7 mouse cellular contexts compared by ENCODE assay signal in genomic region chr13:56072268-56072607, GRCm38 (mm10).
A peak's percentile ranks its signal among the peaks of the same experiment; 100 is the strongest.
DNase-seq lines count a peak whose midpoint lies in the region; ATAC-seq and TF ChIP-seq lines count a peak whose summit lies in the region.

No protein-coding gene starts in this region.

- H3K27me3 ChIP-seq in kidney, adult 2 months (replicated peaks; ENCODE audit: control insufficient read depth, insufficient read depth, low read length), result no peaks in the 10 kb centered on the region
- H3K27me3 ChIP-seq in kidney, embryonic 16.5 days (ENCODE audit: insufficient read depth, low read length), result no peaks in the 10 kb centered on the region; the same call in 1 of the 2 replicates
- H3K27me3 ChIP-seq in splenic B cell, adult 2 months (ENCODE audit: control insufficient read depth, insufficient read depth, low read length, poor library complexity, severe bottlenecking), result no peaks in the 10 kb centered on the region

- 36% methylated on average over 4 of the region's 4 CpGs for WGBS in kidney, adult 2 months
- 38% methylated on average over 4 of the region's 4 CpGs for WGBS in kidney, embryonic 16.5 days

- H3K27ac ChIP-seq in kidney, adult 2 months (ENCODE audit: insufficient read depth, low read depth, low read length), result no peak overlapping the region
- H3K27ac ChIP-seq in kidney, embryonic 16.5 days (ENCODE audit: low read length), result no peak overlapping the region

- no peak overlapping the region for H3K9ac ChIP-seq in kidney, embryonic 16.5 days (replicated peaks; ENCODE audit: low read length)

- no peaks in the 10 kb centered on the region for H3K4me1 ChIP-seq in kidney, adult 2 months (ENCODE audit: control insufficient read depth, insufficient read depth, low read length)
- 0 out of 2 replicates have a peak, but pooled peaks cover 3% of the 10 kb centered on the region for H3K4me1 ChIP-seq in kidney, embryonic 16.5 days (ENCODE audit: insufficient read depth, low read length)

- H3K36me3 ChIP-seq in kidney, adult 2 months (ENCODE audit: control insufficient read depth, insufficient read depth, low read length), result no peaks in the 10 kb centered on the region
- H3K36me3 ChIP-seq in kidney, embryonic 16.5 days (ENCODE audit: insufficient read depth, low read length), result peaks cover 44% of the 10 kb centered on the region
- H3K36me3 ChIP-seq in splenic B cell, adult 2 months (ENCODE audit: control insufficient read depth, insufficient read depth, low read length, poor library complexity, severe bottlenecking), result peaks cover 10% of the 10 kb centered on the region

- H3K9me3 ChIP-seq in kidney, embryonic 16.5 days (ENCODE audit: low read length), result no peaks in the 10 kb centered on the region

- DNase-seq in kidney, adult 2 months, result no peak
- peak; percentile 31 for DNase-seq in right cerebral cortex, postnatal 4 days
- DNase-seq in right cerebral cortex, postnatal 25 days, result no peak
- peak; percentile 70 for DNase-seq in embryo, embryonic 10 days (ENCODE audit: low spot score)
- DNase-seq in splenic B cell, adult 2 months (ENCODE audit: low read depth, low spot score), result peak; percentile 13
- DNase-seq in kidney, adult 11 months, result no peak

- H3K4me3 ChIP-seq in kidney, adult 2 months (ENCODE audit: insufficient read depth, low read depth, low read length), result no peak overlapping the region
- H3K4me3 ChIP-seq in kidney, embryonic 16.5 days (ENCODE audit: low read length), result no peak overlapping the region

- no peak for ATAC-seq in kidney, embryonic 16.5 days (ENCODE audit: low FRiP score, low TSS enrichment)

- H3K4me2 ChIP-seq in kidney, embryonic 16.5 days (replicated peaks; ENCODE audit: low read depth, low read length), result no peak overlapping the region

- no peak for TF ChIP-seq POLR2A in kidney, adult 2 months (IDR thresholded peaks at IDR 0.05; ENCODE audit: low read depth, low read length)

- TF ChIP-seq CTCF in kidney, adult 2 months (conservative IDR thresholded peaks at IDR 0.05; ENCODE audit: insufficient read depth, insufficient read length, low read depth, low read length), result peak; percentile 19; the same call in 1 of the 2 replicates

Comparison
In these comparisons a context has a peak if more than half of its experiments do, and no peak if none do; other contexts are left out.
1. DNase-seq: peak in right cerebral cortex, postnatal 4 days (single experiment), embryo, embryonic 10 days (single experiment) and splenic B cell, adult 2 months (single experiment); none in kidney, adult 2 months (single experiment), right cerebral cortex, postnatal 25 days (single experiment) and kidney, adult 11 months (single experiment).